Mouse (Mus musculus) adrenal gland, postnatal 4 days (tissue): ENCODE measurements around the gene Hoxc10. TPM values are rescaled to one million over a fixed set of nuclear protein-coding genes. Genes with fewer than 3 reads are reported as not detected.

Experiments
- DNase-seq, 2 experiments: peaks; one replicate each; pipeline ENCODE4 v3.0.0; 2021 to 2022; ENCODE audit warnings: low spot score in 2 of 2, mixed read lengths in 2 of 2
- long read RNA-seq, 2 experiments: library from polyadenylated mRNA; stranded (forward); transcript quantifications; one replicate each; pipeline ENCODE4 v2.0.0; 2021
- total RNA-seq, 2 experiments: library from RNA; stranded (reverse); gene quantifications; 2 replicates each; pipeline ENCODE4 v1.2.3; 2021

The Hoxc10 gene
- total RNA-seq = 1 to 10 TPM; 1.2 to 5.6 TPM
- long read RNA-seq, experiment 1 = 0 reads
- long read RNA-seq, experiment 2, partial matches to known transcripts = 0 of 3 reads
- long read RNA-seq, experiment 2, other reads (novel, unspliced or antisense) = 0 of 3 reads

- no peak for DNase-seq
Measured at GRCm38 (mm10) chr15:102966776-102967311, at the start of gene Hoxc10. TSS of gene Hoxc10 (plus strand) at chr15:102966796.

- DNase-seq = no peak
Measured at GRCm38 (mm10) chr15:102917972-102918572, 48.5 kb upstream of the Hoxc10 start.

- no peak for DNase-seq
Measured at GRCm38 (mm10) chr15:102918611-102919265, 47.9 kb upstream of the Hoxc10 start.

- no peak for DNase-seq
Measured at GRCm38 (mm10) chr15:102919336-102920180, 47.0 kb upstream of the Hoxc10 start.

GRCm38 (mm10) chr15:102920619-102921018, 46.0 kb upstream of the Hoxc10 start:
- no peak for DNase-seq

GRCm38 (mm10) chr15:102921053-102922011, 45.3 kb upstream of the Hoxc10 start, which contains the start of gene Hoxc13:
TSS of gene Hoxc13 (plus strand) at chr15:102921103.
- DNase-seq = no peak

- DNase-seq = no peak
Measured at GRCm38 (mm10) chr15:102922012-102922362, 44.6 kb upstream of the Hoxc10 start.

- DNase-seq = no peak
Measured at GRCm38 (mm10) chr15:102922636-102923500, 43.7 kb upstream of the Hoxc10 start.

GRCm38 (mm10) chr15:102927032-102927645, 39.5 kb upstream of the Hoxc10 start:
- no peak for DNase-seq

- no peak for DNase-seq
Measured at GRCm38 (mm10) chr15:102931706-102932358, 34.8 kb upstream of the Hoxc10 start.

- DNase-seq = no peak
Measured at GRCm38 (mm10) chr15:102934438-102934837, 32.2 kb upstream of the Hoxc10 start.

- DNase-seq = no peak
Measured at GRCm38 (mm10) chr15:102934897-102935296, 31.7 kb upstream of the Hoxc10 start.

- DNase-seq = no peak
Measured at GRCm38 (mm10) chr15:102936279-102936972, 30.2 kb upstream of the Hoxc10 start, which contains the start of gene Hoxc12. TSS of gene Hoxc12 (plus strand) at chr15:102936757.

- no peak for DNase-seq
Measured at GRCm38 (mm10) chr15:102937036-102937666, 29.4 kb upstream of the Hoxc10 start.

- no peak for DNase-seq
Measured at GRCm38 (mm10) chr15:102939256-102940155, 27.1 kb upstream of the Hoxc10 start.
